Mouse (Mus musculus) right cerebral cortex, postnatal 10 days (tissue): Measurements from ENCODE around the gene Coq7.

Experiments
- DNase-seq, 2 experiments: peaks; one replicate each; pipeline ENCODE4 v3.0.0; 2021; ENCODE audit warnings: low spot score in 2 of 2

The Coq7 gene

GRCm38 (mm10) chr7:118461400-118462136 is 71.6 kb downstream of the Coq7 start:
- DNase-seq, result no peak
